Mouse (Mus musculus) adrenal gland, postnatal 4 days (tissue): ENCODE measurements at regions not wholly inside any gene's neighbourhood (a gene's known extent, or its start where the extent isn't known, plus 50 kb on each side); places are given as distances from the start of the nearest gene placed in this dataset.

Experiments used
- DNase-seq, 2 experiments: peaks; one replicate each; pipeline ENCODE4 v3.0.0; 2021 to 2022; ENCODE audit warnings: low spot score in 2 of 2, mixed read lengths in 2 of 2

- DNase-seq = no peak
Measured at GRCm38 (mm10) chr1:190067181-190067580, 103.3 kb downstream of the Prox1 start.

- no peak for DNase-seq
Measured at GRCm38 (mm10) chr1:190066426-190066825, 104.1 kb downstream of the Prox1 start.

GRCm38 (mm10) chr1:190061560-190062295 is 108.8 kb downstream of the Prox1 start:
- no peak for DNase-seq

GRCm38 (mm10) chr1:190059025-190059424 is 111.5 kb downstream of the Prox1 start:
- DNase-seq = no peak

- no peak for DNase-seq
Measured at GRCm38 (mm10) chr1:190056931-190057330, 113.6 kb downstream of the Prox1 start.

- DNase-seq = no peak
Measured at GRCm38 (mm10) chr1:190051903-190052302, 118.6 kb downstream of the Prox1 start.

- DNase-seq = no peak
Measured at GRCm38 (mm10) chr1:190048521-190049170, 121.9 kb downstream of the Prox1 start.

- DNase-seq = no peak
Measured at GRCm38 (mm10) chr1:190047201-190047600, 123.3 kb downstream of the Prox1 start.

- no peak for DNase-seq
Measured at GRCm38 (mm10) chr1:190045797-190046196, 123.6 kb upstream of the Smyd2 start.

- no peak for DNase-seq
Measured at GRCm38 (mm10) chr1:190044036-190044435, 121.9 kb upstream of the Smyd2 start.

- DNase-seq = no peak
Measured at GRCm38 (mm10) chr1:190043156-190043555, 121.0 kb upstream of the Smyd2 start.

- no peak for DNase-seq
Measured at GRCm38 (mm10) chr1:190042197-190042596, 120.0 kb upstream of the Smyd2 start.

GRCm38 (mm10) chr1:190041096-190041706 is 119.0 kb upstream of the Smyd2 start:
- DNase-seq = no peak

- no peak for DNase-seq
Measured at GRCm38 (mm10) chr1:190038046-190038445, 115.9 kb upstream of the Smyd2 start.

- DNase-seq = no peak
Measured at GRCm38 (mm10) chr1:190036726-190037125, 114.6 kb upstream of the Smyd2 start.

GRCm38 (mm10) chr1:190035935-190036334 is 113.8 kb upstream of the Smyd2 start:
- no peak for DNase-seq

GRCm38 (mm10) chr1:190034091-190034490 is 111.9 kb upstream of the Smyd2 start:
- DNase-seq = no peak

GRCm38 (mm10) chr1:190027536-190027935 is 105.4 kb upstream of the Smyd2 start:
- no peak for DNase-seq

GRCm38 (mm10) chr1:190009466-190009865 is 87.3 kb upstream of the Smyd2 start:
- DNase-seq = no peak

- DNase-seq = no peak
Measured at GRCm38 (mm10) chr1:190007271-190007670, 85.1 kb upstream of the Smyd2 start.

GRCm38 (mm10) chr1:190001084-190001483 is 78.9 kb upstream of the Smyd2 start:
- no peak for DNase-seq

GRCm38 (mm10) chr1:189993706-189994105 is 71.5 kb upstream of the Smyd2 start:
- no peak for DNase-seq
